Mouse (Mus musculus): ENCODE measurements around the gene Robo4. TPM values are rescaled to one million over a fixed set of nuclear protein-coding genes. Genes with fewer than 3 reads are reported as not detected.

Gene Robo4
- polyA plus RNA-seq, 1 experiment from 2014 or later = not detected

DNA sequence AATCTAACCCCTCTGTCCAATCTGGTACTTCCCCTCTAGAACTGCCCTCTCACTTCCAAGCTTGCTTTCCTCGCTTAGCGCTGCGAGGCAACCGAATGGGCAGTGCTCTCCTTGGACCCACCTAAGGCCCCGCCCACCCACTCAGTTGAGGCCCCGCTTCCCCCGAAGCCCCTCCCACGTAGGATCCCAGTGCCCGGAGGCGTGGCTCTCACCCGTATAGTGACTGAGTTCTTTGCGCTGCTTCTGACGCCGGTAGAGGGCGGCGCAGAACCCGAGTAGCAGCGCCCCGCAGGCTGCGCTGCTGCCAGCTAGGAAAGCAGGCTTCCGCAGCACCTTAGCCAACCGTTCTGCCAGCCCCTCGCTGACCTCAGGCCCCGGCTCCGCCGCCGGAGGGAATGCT, 19.0 kb downstream of the Robo4 start:
- WGBS (ENCODE audit: missing documents) = under 1% methylated on average over 27 of the region's 27 CpGs
- H3K36me3 ChIP-seq (ENCODE audit: inconsistent target) = no peaks in the 10 kb centered on the region
- no peak overlapping the region for H3K27ac ChIP-seq
- no peak overlapping the region for H3K4me3 ChIP-seq (ENCODE audit: inconsistent target)
- no peaks in the 10 kb centered on the region for H3K79me2 ChIP-seq (ENCODE audit: inconsistent target)

DNA sequence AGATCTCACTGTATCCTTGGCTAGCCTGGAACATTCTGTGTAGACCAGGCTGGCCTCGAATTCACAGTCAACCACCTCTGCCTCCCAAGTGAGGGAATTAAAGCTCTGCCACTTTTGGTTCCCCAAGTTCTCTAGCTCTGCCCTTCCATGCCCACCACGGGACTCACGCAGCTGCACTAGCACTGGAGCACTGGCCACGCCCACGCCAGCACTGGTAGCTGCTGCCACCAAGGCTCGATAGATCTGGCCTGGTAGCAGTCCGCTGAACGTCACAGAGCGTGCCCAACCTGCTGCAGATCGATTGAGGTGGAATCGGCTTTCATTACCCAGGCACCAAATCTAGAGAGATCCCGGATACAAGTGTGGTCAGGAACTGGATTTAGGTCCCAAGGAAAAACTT, 19.5 kb downstream of the Robo4 start:
- 18% methylated on average over 12 of the region's 12 CpGs for WGBS (ENCODE audit: missing documents)
- Histone ChIP-seq H3K36me3 (ENCODE audit: inconsistent target) (no peaks in the 10 kb centered on the region), H3K4me3 (ENCODE audit: inconsistent target) (no peak overlapping the region), H3K79me2 (ENCODE audit: inconsistent target) (no peaks in the 10 kb centered on the region), H3K27ac (no peak overlapping the region)

DNA sequence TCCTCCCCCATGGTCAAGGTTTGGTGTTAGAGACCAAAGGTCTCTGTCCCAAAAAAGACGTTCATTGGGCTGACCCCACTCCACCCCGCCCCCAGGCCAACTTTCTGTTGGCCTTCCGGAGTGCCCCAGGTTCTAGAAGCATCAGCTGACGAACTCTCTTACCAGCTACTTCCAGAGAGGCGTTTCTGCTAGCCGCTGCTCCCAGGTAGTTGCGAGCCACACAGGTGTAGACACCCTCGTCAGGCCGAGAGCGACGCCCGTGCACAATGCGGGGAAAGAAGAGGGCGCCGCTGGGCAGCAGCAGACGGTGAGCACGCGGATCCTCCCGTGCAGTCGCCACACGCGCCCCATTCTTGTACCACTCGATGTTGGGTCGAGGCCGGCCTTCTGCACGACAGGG, 27.6 kb downstream of the Robo4 start:
- H3K4me3 ChIP-seq (ENCODE audit: inconsistent target) = no peak overlapping the region
- 33% methylated on average over 26 of the region's 26 CpGs for WGBS (ENCODE audit: missing documents)
- H3K27ac ChIP-seq = no peak overlapping the region
- no peaks in the 10 kb centered on the region for H3K79me2 ChIP-seq (ENCODE audit: inconsistent target)
- H3K36me3 ChIP-seq (ENCODE audit: inconsistent target) = no peaks in the 10 kb centered on the region

DNA sequence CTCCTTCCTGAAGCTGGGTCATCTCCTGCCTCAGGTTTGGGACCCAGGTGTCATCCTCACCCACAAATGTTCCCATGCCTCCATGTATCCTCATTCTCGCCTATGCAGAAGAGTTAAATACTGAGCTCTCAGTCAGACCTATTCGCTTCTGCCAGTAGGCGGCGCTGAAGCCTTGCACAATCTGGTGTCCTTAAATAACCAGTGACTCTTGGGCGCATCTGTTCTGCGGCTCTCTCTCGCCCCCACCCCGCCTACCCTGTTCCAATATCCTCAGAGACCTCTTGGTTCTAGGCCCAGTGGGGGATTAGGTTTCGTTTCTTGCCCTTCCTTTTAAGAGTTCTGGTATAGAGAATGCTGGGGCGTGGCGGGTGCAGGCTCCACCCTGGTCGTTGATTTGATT, 28.9 kb downstream of the Robo4 start:
- Histone ChIP-seq H3K36me3 (ENCODE audit: inconsistent target) (no peaks in the 10 kb centered on the region), H3K4me3 (ENCODE audit: inconsistent target) (no peak overlapping the region), H3K79me2 (ENCODE audit: inconsistent target) (no peaks in the 10 kb centered on the region), H3K27ac (no peak overlapping the region)
- 4% methylated on average over 12 of the region's 12 CpGs for WGBS (ENCODE audit: missing documents)

DNA sequence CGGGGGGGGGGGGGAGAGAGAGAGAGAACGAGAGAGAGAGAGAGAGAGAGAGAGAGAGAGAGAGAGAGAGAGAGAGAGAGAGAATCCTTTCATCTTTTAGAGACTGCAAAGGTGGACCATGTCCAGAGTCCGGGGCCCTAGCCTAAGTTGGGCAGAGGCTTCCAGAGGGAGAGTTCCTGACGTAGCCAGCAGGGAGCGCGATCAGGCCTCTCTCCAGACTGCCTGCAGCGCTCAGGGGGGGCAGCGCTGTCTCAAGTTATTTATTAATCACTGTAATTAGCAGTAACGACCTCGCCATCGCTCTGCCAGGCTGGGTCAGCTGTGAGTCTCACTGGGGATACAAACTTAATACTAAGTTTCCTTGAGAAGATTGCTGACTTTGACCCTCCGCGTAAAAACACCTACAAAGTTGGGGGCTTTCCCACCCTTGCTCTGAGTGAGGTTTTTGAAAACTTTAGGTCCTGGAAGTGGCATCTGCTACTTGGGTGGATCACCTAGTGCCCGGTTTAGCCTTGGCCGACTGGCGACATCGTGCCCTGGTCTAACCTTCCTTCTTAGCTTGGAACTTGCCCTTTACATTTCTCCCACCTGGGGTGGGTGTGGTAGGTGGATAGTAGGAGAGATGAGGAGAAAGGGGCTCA, 30.4 kb downstream of the Robo4 start:
- WGBS (ENCODE audit: missing documents) = 6% methylated on average over 16 of the region's 17 CpGs
- Histone ChIP-seq H3K79me2 (ENCODE audit: inconsistent target) (no peaks in the 10 kb centered on the region), H3K36me3 (ENCODE audit: inconsistent target) (no peaks in the 10 kb centered on the region), H3K27ac (no peak overlapping the region), H3K4me3 (ENCODE audit: inconsistent target) (no peak overlapping the region)

DNA sequence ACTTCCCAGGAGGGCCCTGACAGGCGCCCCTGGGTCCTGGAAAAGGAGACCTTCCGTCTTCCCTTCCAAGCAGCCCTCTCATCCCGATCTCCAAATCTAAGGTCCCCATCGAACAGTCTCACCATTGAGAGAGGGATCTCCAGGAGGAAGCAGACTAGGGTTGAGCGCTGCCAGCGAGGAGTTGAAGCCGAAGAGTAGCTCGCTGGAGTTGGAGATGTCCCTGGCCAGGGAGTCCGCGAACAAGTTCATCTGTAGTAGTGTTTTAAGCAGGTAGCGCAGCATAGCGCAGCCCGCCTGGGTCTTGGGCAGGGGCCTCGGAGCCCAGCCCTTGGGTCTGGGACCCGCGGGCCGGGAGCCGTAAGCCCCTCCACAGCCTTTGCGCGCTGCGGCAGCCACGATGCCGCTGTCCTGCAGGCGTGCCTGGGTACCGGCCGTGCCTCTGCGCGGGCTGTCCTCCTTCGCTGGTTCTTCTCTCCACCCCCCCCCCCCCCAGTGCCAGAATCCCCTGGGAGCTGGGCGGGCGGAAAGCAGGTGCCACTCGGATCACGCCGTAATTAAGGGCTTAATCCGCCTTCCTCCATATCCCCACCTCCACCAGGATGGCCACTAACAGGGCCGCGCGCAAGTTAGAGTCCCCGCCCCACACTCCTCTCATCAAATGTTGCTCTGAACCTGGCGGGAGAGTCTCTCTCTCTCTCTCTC, 31.2 kb downstream of the Robo4 start, which contains the start of gene Robo3:
Gene Robo3, minus strand, starts transcription at position 527 of the 702 bp plus-strand sequence.
- Histone ChIP-seq H3K79me2 (ENCODE audit: inconsistent target) (no peaks in the 10 kb centered on the region), H3K4me3 (ENCODE audit: inconsistent target) (no peak within 1 kb of the TSS), H3K36me3 (ENCODE audit: inconsistent target) (no peaks in the 10 kb centered on the region), H3K27ac (no peak within 1 kb of the TSS)
- WGBS (ENCODE audit: missing documents) = 3% methylated on average over 34 of the region's 40 CpGs

DNA sequence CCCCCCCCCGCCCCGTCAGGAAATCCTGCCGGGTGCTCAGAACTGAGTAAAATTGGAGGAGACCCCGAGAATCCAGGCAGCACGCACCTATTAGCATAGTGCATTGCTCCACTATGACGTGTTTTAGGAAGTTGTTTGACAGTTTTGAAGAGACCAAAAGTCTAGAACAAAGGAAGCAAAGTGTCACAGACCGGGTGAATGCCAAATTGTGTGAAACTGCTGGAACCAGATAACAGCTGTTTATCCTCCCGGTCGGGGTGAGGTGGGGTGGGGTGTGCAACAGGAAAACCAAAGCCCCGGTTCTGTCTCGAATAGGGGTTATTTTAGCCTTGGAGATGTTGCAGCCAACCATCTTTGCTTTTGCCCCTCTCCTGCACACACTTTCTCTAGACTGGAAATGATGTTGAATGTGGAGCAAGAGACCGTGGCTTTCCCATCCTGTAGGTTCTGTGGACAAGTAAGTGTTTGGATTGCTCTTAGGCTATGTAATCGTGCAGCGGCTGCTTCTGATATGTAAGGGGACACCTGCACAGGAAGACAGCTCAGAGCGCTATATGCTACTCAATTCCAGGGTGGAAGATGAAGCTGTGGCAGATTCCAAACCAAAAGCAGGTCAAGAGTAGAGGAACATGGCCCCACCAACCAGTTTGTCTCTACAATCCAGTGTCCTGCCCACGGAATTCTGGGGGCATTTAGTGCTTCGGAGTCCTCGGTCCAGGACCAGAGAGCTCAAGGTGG, 32.3 kb downstream of the Robo4 start:
- Histone ChIP-seq H3K36me3 (ENCODE audit: inconsistent target) (no peaks in the 10 kb centered on the region), H3K4me3 (ENCODE audit: inconsistent target) (no peak overlapping the region), H3K79me2 (ENCODE audit: inconsistent target) (no peaks in the 10 kb centered on the region), H3K27ac (no peak overlapping the region)
- 4% methylated on average over 16 of the region's 18 CpGs for WGBS (ENCODE audit: missing documents)

DNA sequence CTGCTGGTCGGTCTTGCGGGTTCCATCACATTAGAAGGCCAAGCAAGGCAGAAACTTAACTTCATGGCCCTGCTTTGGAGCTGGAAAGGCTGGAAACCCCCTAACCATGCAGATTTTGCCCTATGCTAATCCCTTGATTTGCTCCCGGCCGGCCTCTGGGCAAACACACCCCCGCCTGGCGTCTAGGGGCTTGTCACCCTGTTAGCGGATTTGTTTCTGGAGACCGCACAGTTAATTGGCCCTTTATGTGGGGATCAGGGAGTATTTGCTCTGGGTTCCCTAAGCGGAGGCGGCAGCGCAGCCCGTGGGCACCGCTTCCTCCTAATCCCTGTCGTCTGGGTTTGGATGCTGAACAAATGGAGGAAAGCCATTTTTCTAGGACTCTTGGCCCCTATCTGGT, 33.2 kb downstream of the Robo4 start:
- Histone ChIP-seq H3K36me3 (ENCODE audit: inconsistent target) (no peaks in the 10 kb centered on the region), H3K79me2 (ENCODE audit: inconsistent target) (no peaks in the 10 kb centered on the region), H3K4me3 (ENCODE audit: inconsistent target) (no peak overlapping the region), H3K27ac (no peak overlapping the region)
- 22% methylated on average over 14 of the region's 14 CpGs for WGBS (ENCODE audit: missing documents)

DNA sequence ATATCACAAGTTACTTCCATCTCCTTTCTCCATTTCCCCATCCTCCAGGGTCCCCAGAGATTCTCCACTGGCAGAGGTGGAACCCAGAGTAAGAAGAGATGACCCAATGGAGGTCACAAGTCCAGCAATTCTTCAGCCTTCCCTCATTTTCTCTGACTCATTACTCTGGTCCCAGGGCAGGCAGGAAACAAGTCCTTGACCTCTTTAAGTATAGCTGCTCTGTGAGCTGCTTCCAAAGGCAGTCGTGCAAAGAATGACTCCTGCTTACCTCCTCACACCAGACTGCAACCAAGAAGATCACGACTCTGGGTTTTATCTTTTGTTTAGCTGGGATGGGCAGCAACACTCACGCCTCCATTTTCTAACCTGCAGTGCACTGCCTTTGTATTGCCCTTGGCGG, 33.9 kb downstream of the Robo4 start:
- Histone ChIP-seq H3K36me3 (ENCODE audit: inconsistent target) (no peaks in the 10 kb centered on the region), H3K4me3 (ENCODE audit: inconsistent target) (no peak overlapping the region), H3K79me2 (ENCODE audit: inconsistent target) (no peaks in the 10 kb centered on the region), H3K27ac (no peak overlapping the region)
- 23% methylated on average over 4 of the region's 4 CpGs for WGBS (ENCODE audit: missing documents)

DNA sequence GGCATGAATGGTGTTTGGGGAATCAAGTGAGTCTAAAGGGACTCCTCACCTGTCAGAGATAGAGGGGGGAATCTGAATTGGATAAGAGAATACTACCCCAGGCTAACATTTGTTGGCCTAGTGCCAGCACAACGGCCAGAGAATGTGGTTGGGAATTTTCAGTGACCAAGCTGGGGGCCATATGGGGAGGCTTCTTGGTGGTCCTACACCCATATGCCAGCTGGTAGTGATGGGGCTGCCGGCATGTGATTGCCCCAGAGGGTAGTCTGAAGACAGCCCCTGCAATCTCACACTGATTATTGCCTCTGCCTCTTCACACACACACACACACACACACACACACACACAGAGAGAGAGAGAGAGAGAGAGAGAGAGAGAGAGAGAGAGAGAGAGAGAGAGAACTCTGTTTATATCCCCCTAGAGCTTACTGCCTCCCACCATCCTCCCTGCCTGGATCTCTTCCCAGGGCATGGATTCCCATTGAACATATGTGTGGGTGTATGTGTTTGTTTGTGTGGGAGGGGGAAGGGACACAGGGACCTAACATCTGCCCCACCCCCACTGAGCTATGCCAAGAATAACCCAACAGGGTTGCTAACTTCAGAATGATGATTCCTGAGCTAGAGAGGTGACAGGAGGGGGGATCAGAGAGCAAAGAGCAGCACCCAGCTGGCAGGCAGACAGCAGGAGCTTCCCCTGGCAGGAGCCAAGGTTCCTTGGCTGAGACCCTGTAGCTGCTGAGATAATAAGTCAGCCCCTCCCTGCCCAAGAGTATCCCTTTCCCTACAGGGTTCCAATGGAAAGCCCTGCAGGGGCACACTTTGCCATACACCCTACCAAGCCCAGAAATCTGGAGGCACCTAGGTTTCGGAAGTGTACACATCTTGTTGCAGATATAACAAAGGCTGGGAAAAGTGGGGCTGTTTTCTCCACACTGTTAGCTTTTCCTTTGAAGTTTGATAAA, 36.4 kb downstream of the Robo4 start:
- Histone ChIP-seq H3K79me2 (ENCODE audit: inconsistent target) (no peaks in the 10 kb centered on the region), H3K36me3 (ENCODE audit: inconsistent target) (no peaks in the 10 kb centered on the region), H3K4me3 (ENCODE audit: inconsistent target) (no peak overlapping the region), H3K27ac (no peak overlapping the region)
- 58% methylated on average over 3 of the region's 3 CpGs for WGBS (ENCODE audit: missing documents)

DNA sequence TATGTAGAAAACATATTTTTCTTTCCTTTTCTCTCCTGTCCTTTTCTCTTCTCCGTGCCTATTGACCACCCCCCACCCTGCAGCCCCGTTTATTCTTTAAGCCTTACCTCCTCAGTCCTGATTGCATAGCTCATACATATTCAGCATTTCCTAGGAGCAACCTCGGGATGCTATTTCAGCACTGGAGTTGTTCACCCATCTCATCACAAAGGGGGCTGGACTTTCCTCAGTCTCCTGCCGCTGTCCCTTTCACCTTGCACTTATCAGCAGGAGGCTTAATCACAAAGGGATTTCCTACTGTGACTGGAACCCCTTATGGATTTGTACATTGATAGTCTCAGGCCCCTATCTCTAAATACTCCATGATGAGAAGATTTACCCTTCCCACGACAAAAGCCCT, 50.7 kb downstream of the Robo4 start:
- Histone ChIP-seq H3K27ac (no peak overlapping the region), H3K79me2 (ENCODE audit: inconsistent target) (no peaks in the 10 kb centered on the region), H3K4me3 (ENCODE audit: inconsistent target) (no peak overlapping the region), H3K36me3 (ENCODE audit: inconsistent target) (no peaks in the 10 kb centered on the region)
- 9% methylated on average over 5 of the region's 5 CpGs for WGBS (ENCODE audit: missing documents)

DNA sequence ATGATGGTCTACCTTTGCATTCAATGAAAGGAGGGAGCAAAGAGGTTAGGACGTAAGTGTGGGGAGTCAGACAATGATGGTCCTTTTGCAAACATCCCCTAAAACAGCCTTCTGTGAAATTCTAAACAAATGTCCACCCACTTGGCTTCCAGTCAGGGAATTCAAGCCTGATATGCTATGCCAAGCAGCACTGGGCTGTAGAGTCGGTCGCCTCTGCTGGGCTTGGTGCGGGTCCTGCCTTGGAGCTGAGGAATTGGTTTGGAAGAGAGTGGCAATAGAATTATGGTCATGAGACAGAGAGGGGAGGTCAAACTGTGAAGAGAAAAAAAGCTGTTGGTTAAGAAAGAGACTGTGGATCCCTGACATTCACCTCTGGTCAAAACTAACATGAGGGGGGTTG, 51.6 kb downstream of the Robo4 start:
- H3K79me2 ChIP-seq (ENCODE audit: inconsistent target) = no peaks in the 10 kb centered on the region
- H3K36me3 ChIP-seq (ENCODE audit: inconsistent target) = no peaks in the 10 kb centered on the region
- H3K4me3 ChIP-seq (ENCODE audit: inconsistent target) = no peak overlapping the region
- WGBS (ENCODE audit: missing documents) = 89% methylated on average over 4 of the region's 4 CpGs
- H3K27ac ChIP-seq = no peak overlapping the region

DNA sequence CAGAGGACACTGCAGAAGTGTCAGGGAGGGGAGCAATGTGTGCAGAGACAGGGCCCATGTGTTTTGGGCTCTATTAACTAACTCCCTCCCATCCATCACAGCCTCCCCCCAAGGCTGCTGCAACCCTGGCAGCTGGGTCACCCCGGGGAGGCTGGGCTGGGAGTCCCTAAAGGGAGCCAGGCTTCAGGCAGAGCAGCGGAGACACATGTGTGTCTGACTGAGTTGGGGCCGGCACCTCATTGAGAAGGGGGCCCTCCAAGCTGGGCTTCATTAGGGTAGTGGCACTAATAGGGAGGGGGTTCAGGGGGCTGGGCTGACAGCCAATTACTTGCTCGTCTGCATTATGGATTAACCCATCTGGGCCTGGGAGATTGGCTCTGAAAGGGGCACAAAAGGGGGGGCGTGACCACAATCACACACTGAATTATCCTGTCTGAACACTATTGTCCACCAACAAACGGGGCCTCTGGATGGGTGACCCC, 52.4 kb downstream of the Robo4 start:
- Histone ChIP-seq H3K36me3 (ENCODE audit: inconsistent target) (no peaks in the 10 kb centered on the region), H3K4me3 (ENCODE audit: inconsistent target) (no peak overlapping the region), H3K27ac (no peak overlapping the region), H3K79me2 (ENCODE audit: inconsistent target) (no peaks in the 10 kb centered on the region)
- WGBS (ENCODE audit: missing documents) = 49% methylated on average over 6 of the region's 6 CpGs

DNA sequence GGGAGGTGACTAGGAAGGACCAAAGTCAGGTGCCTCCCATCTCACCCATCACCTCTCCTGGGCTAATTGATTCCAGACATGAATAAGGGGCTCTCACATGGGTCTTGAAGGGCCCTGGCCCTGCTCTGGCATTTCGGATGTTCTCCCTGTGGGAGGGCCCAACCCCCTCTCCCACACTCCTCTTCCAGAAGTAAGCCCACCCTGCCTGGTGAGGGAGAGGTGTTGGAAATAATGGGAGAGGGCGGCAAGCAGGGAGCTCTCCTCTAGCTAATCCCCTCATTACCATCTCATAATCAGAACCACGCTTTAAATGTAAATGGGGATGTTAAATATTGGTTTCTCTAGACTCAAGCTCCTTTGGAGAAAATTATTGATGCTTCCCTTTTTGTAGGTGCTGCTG, 53.3 kb downstream of the Robo4 start:
- 47% methylated on average over 3 of the region's 3 CpGs for WGBS (ENCODE audit: missing documents)

More for the DNA sequence above, 53.3 kb downstream of the Robo4 start:
- no peaks in the 10 kb centered on the region for H3K36me3 ChIP-seq (ENCODE audit: inconsistent target)
- H3K27ac ChIP-seq = no peak overlapping the region
- H3K4me3 ChIP-seq (ENCODE audit: inconsistent target) = no peak overlapping the region
- no peaks in the 10 kb centered on the region for H3K79me2 ChIP-seq (ENCODE audit: inconsistent target)

All from macrophage (primary cell).